Mouse (Mus musculus) liver, embryonic 11.5 days (tissue): ENCODE results near the gene Mta2. TPM values are rescaled to one million over a fixed set of nuclear protein-coding genes. Genes with fewer than 3 reads are reported as not detected.

Experiments used
- ATAC-seq: fragments of 200-750 bp; cut with Nextera tagmentation; replicated peaks from 2 replicates; pipeline ENCODE4 v1.8.0; 2017; ENCODE audit warnings: moderate number of reproducible peaks, mild to moderate bottlenecking, moderate TSS enrichment, moderate library complexity; ENCODE audit not compliant: low FRiP score
- DNase-seq: peaks from one replicate; pipeline ENCODE4 v3.0.0-alpha.2; 2017; ENCODE audit warnings: low spot score
- H3K27ac ChIP-seq: fragments of 300-500 bp; sonication (generic); 2 replicates; pipeline ENCODE4 v1.5.1; 2014; ENCODE audit warnings: mild to moderate bottlenecking, low read depth, low read length, control low read depth
- H3K27me3 ChIP-seq: fragments of 300-500 bp; sonication (generic); replicated peaks from 2 replicates; pipeline ENCODE4 v1.6.1; 2014; ENCODE audit warnings: low read length, mixed read lengths; ENCODE audit not compliant: control insufficient read depth, insufficient read depth
- H3K36me3 ChIP-seq: fragments of 300-500 bp; sonication (generic); 2 replicates; pipeline ENCODE4 v1.6.1; 2014; ENCODE audit warnings: mild to moderate bottlenecking, low read length, moderate library complexity, mixed read lengths; ENCODE audit not compliant: control insufficient read depth, insufficient read depth
- H3K4me1 ChIP-seq: fragments of 300-500 bp; sonication (generic); replicated peaks from 2 replicates; pipeline ENCODE4 v1.6.1; 2014; ENCODE audit warnings: low read length, mixed read lengths; ENCODE audit not compliant: control insufficient read depth, insufficient read depth
- H3K4me2 ChIP-seq: fragments of 300-500 bp; sonication (generic); 2 replicates; pipeline ENCODE4 v1.6.1; 2014; ENCODE audit warnings: mild to moderate bottlenecking, control low read depth, moderate library complexity
- H3K4me3 ChIP-seq: fragments of 300-500 bp; sonication (generic); 2 replicates; pipeline ENCODE4 v1.5.1; 2014; ENCODE audit warnings: low read depth, low read length, control low read depth
- H3K9ac ChIP-seq: fragments of 300-500 bp; sonication (generic); 2 replicates; pipeline ENCODE4 v1.6.1; 2014; ENCODE audit warnings: low read depth, low read length, control low read depth
- H3K9me3 ChIP-seq: fragments of 300-500 bp; sonication (generic); 2 replicates; pipeline ENCODE4 v1.6.1; 2016; ENCODE audit warnings: low read length, inconsistent platforms, mixed read lengths; ENCODE audit not compliant: control insufficient read depth
- WGBS: fragments of 180-500 bp; shearing (Covaris S2); extraction: QIAGEN DNeasy Blood & Tissue Kit; methylation state at CpG from one replicate; pipeline ENCODE4 v1.1.7; 2014; 5-methylcytosine and 5-hydroxymethylcytosine counted together
- polyA plus RNA-seq: library from polyadenylated mRNA; unstranded; fragments of >200 nt; fragmentation: Nextera tagmentation; extraction: Ambion mirVana; gene quantifications from 2 replicates; pipeline ENCODE4 v1.2.1, GENCODE M21; 2014

Gene Mta2
- polyA plus RNA-seq, 1 experiment from 2014 or later = 75.6 TPM

DNA sequence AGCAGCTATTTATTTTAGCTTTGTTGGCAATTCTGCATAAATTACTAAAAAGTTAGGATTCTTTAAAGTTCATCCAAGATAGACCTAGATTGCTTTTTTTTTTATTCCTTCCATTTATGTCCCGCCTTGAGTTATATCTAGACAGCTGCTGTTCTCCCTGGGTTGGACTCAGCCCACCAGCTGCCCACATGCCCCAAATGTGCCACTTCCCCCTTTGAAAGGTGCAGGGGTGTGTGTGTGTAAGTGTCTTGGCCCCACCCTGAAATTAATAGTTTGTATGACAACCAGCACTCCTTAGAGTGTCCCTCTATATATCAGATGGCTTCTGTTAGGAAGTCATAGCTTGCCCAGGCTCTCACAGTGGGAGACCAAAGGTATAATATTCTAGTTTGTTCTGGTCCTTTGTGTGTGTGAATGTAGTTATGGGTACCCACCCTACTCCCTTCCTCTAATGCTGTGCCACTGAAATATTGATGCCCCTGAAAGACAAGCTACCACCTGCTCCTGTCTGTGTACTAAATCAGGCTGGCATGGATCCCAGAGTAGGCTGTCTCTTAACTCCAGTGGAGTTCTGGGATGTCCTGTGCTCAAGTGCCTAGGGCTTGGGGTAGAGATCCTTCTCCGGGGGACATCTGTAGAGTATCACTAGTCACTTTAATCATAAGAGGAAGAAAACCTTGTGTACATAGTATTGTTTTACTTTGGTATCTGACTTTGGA, 39.9 kb downstream of the Mta2 start:
- Histone ChIP-seq H3K9ac (no peak overlapping the region), H3K36me3 (peaks cover 33% of the 10 kb centered on the region), H3K4me1 (peaks cover 23% of the 10 kb centered on the region), H3K27me3 (no peaks in the 10 kb centered on the region), H3K9me3 (no peaks in the 10 kb centered on the region), H3K4me3 (no peak overlapping the region), H3K4me2 (no peak overlapping the region), H3K27ac (no peak overlapping the region)
- ATAC-seq = no peak
- WGBS = 65% methylated on average over 2 of the region's 2 CpGs
- DNase-seq = no peak

- Histone ChIP-seq H3K4me1 (peaks cover 23% of the 10 kb centered on the region), H3K4me2 (no peak overlapping the region), H3K4me3 (no peak overlapping the region), H3K27me3 (no peaks in the 10 kb centered on the region), H3K9ac (no peak overlapping the region), H3K27ac (no peak overlapping the region), H3K36me3 (peaks cover 26% of the 10 kb centered on the region), H3K9me3 (no peaks in the 10 kb centered on the region)
- ATAC-seq = 0 out of 2 replicates have a peak, but pooled peaks have one; percentile 22
- DNase-seq = no peak
- WGBS = 35% methylated on average over 5 of the region's 5 CpGs
Measured at GRCm38 (mm10) chr19:8982303-8983149, 40.9 kb downstream of the Mta2 start.

- DNase-seq = no peak
- H3K9ac ChIP-seq = no peak overlapping the region
- no peaks in the 10 kb centered on the region for H3K9me3 ChIP-seq
- no peak overlapping the region for H3K4me3 ChIP-seq
- WGBS = 13% methylated on average over 4 of the region's 4 CpGs
- H3K27ac ChIP-seq = no peak overlapping the region
- H3K36me3 ChIP-seq = peaks cover 20% of the 10 kb centered on the region
- H3K27me3 ChIP-seq = peaks cover 4% of the 10 kb centered on the region
- no peak for ATAC-seq
- H3K4me1 ChIP-seq = peaks cover 23% of the 10 kb centered on the region
- H3K4me2 ChIP-seq = no peak overlapping the region
Measured at GRCm38 (mm10) chr19:8983150-8983650, 41.5 kb downstream of the Mta2 start.

DNA sequence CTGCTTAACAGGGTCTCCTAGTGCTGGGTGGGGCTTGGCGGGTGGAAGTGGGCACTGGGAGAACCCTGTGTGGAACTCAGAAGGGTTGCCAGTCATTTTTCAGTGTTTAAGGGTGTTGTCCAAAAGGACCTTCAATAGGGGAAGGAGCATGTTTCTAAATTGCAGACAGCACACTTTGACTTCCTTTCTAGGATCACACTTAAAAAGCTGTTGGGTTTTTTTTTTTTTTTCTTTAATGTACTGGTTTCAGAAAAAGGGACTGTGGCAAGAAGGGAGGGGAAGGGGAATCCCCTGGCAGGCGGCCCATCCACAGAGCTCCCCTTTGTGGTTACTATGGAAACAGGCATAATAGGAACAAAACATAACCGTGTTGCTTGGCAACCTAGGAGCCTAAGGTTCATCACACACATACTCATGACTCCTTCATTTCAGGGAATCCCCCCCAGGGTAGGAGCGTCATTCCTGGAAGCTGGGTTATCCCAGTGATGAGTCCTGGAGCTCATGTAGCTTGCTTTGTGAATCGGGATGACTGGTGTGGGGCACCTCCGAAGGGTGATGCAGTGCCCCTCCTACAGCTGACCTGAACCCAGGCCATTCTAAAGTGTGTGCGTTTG, 42.7 kb downstream of the Mta2 start:
- Histone ChIP-seq H3K4me1 (peaks cover 26% of the 10 kb centered on the region), H3K9ac (no peak overlapping the region), H3K27ac (0 out of 2 replicates have a peak overlapping the region, but pooled peaks have one; percentile 17), H3K4me2 (no peak overlapping the region), H3K36me3 (peaks cover 8% of the 10 kb centered on the region), H3K9me3 (no peaks in the 10 kb centered on the region), H3K4me3 (no peak overlapping the region), H3K27me3 (peaks cover 15% of the 10 kb centered on the region)
- no peak for ATAC-seq
- WGBS = 46% methylated on average over 7 of the region's 7 CpGs
- DNase-seq = no peak

DNA sequence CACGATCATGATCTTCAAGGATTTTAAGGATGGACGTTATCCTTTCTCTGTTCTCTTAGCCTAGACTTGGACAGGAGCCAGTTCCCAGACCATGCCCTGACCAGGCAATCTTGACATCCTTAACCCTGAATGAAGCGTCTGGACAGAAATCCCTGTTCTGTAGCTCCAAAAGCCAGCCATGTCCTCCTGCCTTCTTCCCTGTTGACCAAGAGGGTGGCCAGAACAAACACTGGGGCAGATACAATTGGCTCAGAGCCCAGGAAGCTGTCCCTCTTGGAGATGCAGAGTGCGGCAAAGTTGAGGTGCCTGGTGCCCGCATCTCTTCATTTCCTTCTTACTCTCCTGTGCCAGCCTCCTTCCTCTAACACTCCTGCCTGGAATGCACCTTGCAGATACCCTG, 44.2 kb downstream of the Mta2 start:
- H3K9ac ChIP-seq = no peak overlapping the region
- no peak for ATAC-seq
- H3K36me3 ChIP-seq = no peaks in the 10 kb centered on the region; the same call in none of the 2 replicates
- H3K4me1 ChIP-seq = peaks cover 35% of the 10 kb centered on the region
- no peak for DNase-seq
- no peaks in the 10 kb centered on the region for H3K9me3 ChIP-seq
- 74% methylated on average over 5 of the region's 5 CpGs for WGBS
- H3K4me3 ChIP-seq = no peak overlapping the region
- H3K27me3 ChIP-seq = peaks cover 28% of the 10 kb centered on the region
- no peak overlapping the region for H3K27ac ChIP-seq
- H3K4me2 ChIP-seq = no peak overlapping the region

DNA sequence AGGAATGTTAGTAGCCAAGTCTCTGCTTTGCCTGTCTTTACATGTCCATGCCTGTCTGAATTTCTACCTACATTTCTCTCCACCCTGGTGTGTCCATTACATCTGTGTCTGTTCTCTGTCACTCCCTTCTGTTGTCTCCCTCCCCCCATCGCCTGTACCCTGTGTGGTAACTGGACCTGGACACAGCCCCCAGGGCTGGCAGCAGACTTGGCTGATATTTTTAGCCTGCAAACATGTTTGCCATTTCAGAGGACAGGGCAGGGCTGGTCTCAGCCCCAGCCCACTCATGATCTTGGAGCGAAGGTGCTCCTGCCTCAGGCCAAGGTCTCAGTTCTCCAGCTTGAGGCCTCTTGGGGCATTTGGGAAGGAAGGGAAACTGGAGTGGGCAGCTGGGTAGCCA, 46.1 kb downstream of the Mta2 start:
- H3K27ac ChIP-seq = no peak overlapping the region
- no peaks in the 10 kb centered on the region; the same call in 1 of the 2 replicates for H3K36me3 ChIP-seq
- peaks cover 31% of the 10 kb centered on the region for H3K4me1 ChIP-seq
- no peak overlapping the region for H3K9ac ChIP-seq
- H3K27me3 ChIP-seq = peaks cover 35% of the 10 kb centered on the region
- DNase-seq (no peak), ATAC-seq (no peak)
- no peak overlapping the region for H3K4me2 ChIP-seq
- H3K9me3 ChIP-seq = no peaks in the 10 kb centered on the region
- no peak overlapping the region for H3K4me3 ChIP-seq
- WGBS = 61% methylated on average over 2 of the region's 2 CpGs

GRCm38 (mm10) chr19:8988346-8989065, 46.8 kb downstream of the Mta2 start:
- H3K27me3 ChIP-seq = peaks cover 35% of the 10 kb centered on the region
- no peaks in the 10 kb centered on the region; the same call in 1 of the 2 replicates for H3K36me3 ChIP-seq
- peaks cover 27% of the 10 kb centered on the region for H3K4me1 ChIP-seq
- H3K9me3 ChIP-seq = no peaks in the 10 kb centered on the region
- no peak overlapping the region for H3K27ac ChIP-seq
- H3K9ac ChIP-seq = no peak overlapping the region
- H3K4me3 ChIP-seq = peak overlapping the region; percentile 61
- peak overlapping the region; percentile 95 for H3K4me2 ChIP-seq
- ATAC-seq = no peak
- WGBS = 28% methylated on average over 15 of the region's 15 CpGs
- no peak for DNase-seq

DNA sequence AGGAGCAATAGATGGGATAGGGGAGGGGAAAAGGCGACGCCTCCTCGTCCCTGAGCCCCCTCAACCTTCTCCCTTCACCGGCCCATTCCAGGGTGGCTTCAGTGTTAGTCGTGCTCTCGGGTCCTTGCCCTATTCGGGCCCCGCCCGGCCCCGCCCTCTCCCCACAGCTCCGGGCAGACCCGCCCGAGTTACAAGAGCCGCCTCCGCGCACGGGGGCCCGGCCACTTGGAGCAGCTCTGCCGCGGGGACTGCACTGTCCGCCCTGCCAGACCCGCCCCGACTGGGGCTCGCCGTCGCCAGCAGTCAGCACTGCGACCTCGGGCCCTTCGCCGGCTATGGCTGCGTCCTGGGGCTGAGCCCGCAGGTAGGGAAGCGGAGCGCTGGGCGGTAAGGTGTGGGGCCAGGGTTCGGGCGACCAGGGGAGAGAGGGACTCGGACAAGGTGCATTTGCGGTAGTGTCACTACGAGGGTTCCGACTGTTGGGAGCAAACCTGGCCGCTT, 47.4 kb downstream of the Mta2 start, which contains the start of gene Ahnak:
Gene Ahnak (plus strand): TSS at position 219 of the 501 bp plus-strand sequence.
- peak; percentile 65 for ATAC-seq
- Histone ChIP-seq H3K4me1 (peaks cover 24% of the 10 kb centered on the region), H3K9ac (peak within 1 kb of the TSS; percentile 64), H3K9me3 (no peaks in the 10 kb centered on the region), H3K27me3 (peaks cover 35% of the 10 kb centered on the region), H3K27ac (peak within 1 kb of the TSS; percentile 56; the same call in 1 of the 2 replicates), H3K36me3 (no peaks in the 10 kb centered on the region), H3K4me3 (peak within 1 kb of the TSS; percentile 61), H3K4me2 (peak within 1 kb of the TSS; percentile 95)
- peak; percentile 69 for DNase-seq
- under 1% methylated on average over 42 of the region's 42 CpGs for WGBS
